Mouse (Mus musculus): ENCODE measurements around the gene Gm14597.
A peak's percentile ranks its signal among the peaks of the same experiment; 100 is the strongest.
"Not testable (repeated sequence)": the region's sequence is repeated elsewhere in the genome, so short reads cannot be mapped to it uniquely, and the experiment has no call there.

The Gm14597 gene

GRCm38 (mm10) chrX:53608879-53609278 is at the start of gene Gm14597:
TSS of gene Gm14597 (minus strand) at chrX:53608979.
- not testable (repeated sequence) for DNase-seq (ENCODE audit: low spot score)

GRCm38 (mm10) chrX:53652917-53653316 is 44.1 kb upstream of the Gm14597 start:
- DNase-seq (ENCODE audit: low spot score): not testable (repeated sequence)

- DNase-seq (ENCODE audit: low spot score): no peak
These were observed 37.1 kb upstream of the Gm14597 start for GRCm38 (mm10) chrX:53645885-53646284.

GRCm38 (mm10) chrX:53642980-53643961 is 34.5 kb upstream of the Gm14597 start, which contains the start of gene Rtl8a:
TSS of gene Rtl8a (minus strand) at chrX:53643682.
- DNase-seq (ENCODE audit: low spot score): peak; percentile 88

- DNase-seq (ENCODE audit: low spot score): not testable (repeated sequence)
These were observed 33.8 kb upstream of the Gm14597 start for GRCm38 (mm10) chrX:53642604-53642979.

GRCm38 (mm10) chrX:53638107-53638506 is 29.3 kb upstream of the Gm14597 start:
- DNase-seq (ENCODE audit: low spot score): not testable (repeated sequence)

GRCm38 (mm10) chrX:53611395-53611794 is 2.6 kb upstream of the Gm14597 start:
- DNase-seq (ENCODE audit: low spot score): not testable (repeated sequence)

GRCm38 (mm10) chrX:53610571-53610970 is 1.8 kb upstream of the Gm14597 start:
- DNase-seq (ENCODE audit: low spot score): peak; percentile 79

GRCm38 (mm10) chrX:53608122-53608813 is 511 bp downstream of the Gm14597 start:
- peak; percentile 12 for DNase-seq (ENCODE audit: low spot score)

- peak; percentile 72 for DNase-seq (ENCODE audit: low spot score)
These were observed 1.3 kb downstream of the Gm14597 start, which contains the start of gene Rtl8c for GRCm38 (mm10) chrX:53607242-53608121. TSS of gene Rtl8c (plus strand) at chrX:53608032.

GRCm38 (mm10) chrX:53606176-53606575 is 2.6 kb downstream of the Gm14597 start:
- DNase-seq (ENCODE audit: low spot score): not testable (repeated sequence)

- not testable (repeated sequence) for DNase-seq (ENCODE audit: low spot score)
These were observed 8.8 kb downstream of the Gm14597 start for GRCm38 (mm10) chrX:53599993-53600392.

GRCm38 (mm10) chrX:53583404-53583803 is 25.4 kb downstream of the Gm14597 start:
- not testable (repeated sequence) for DNase-seq (ENCODE audit: low spot score)

GRCm38 (mm10) chrX:53581407-53581806 is 27.4 kb downstream of the Gm14597 start:
- not testable (repeated sequence) for DNase-seq (ENCODE audit: low spot score)

GRCm38 (mm10) chrX:53579311-53579710 is 29.5 kb downstream of the Gm14597 start:
- no peak for DNase-seq (ENCODE audit: low spot score)
